Comparison of ENCODE assay signal across 7 mouse cellular contexts in genomic region chr5:4356555-4357273, GRCm38 (mm10).
DNase-seq lines count a peak whose midpoint lies in the region; ATAC-seq and TF ChIP-seq lines count a peak whose summit lies in the region.
"Not testable (repeated sequence)": the region's sequence is repeated elsewhere in the genome, so short reads cannot be mapped to it uniquely, and the experiment has no call there.

No protein-coding gene starts in this region.

- not testable (repeated sequence) for TF ChIP-seq POLR2A in embryonic fibroblast, embryonic 13.5 days (IDR thresholded peaks at IDR 0.05; ENCODE audit: low read depth, low read length)

- not testable (repeated sequence) for TF ChIP-seq CTCF in embryonic fibroblast, embryonic 13.5 days (IDR thresholded peaks at IDR 0.05; ENCODE audit: borderline replicate concordance, insufficient read depth, low read length); lung, embryonic 14.5 days (IDR thresholded peaks at IDR 0.05; ENCODE audit: low read depth)

- not testable (repeated sequence) for H3K9me3 ChIP-seq in kidney, embryonic 16.5 days (ENCODE audit: low read length); lung, embryonic 14.5 days (ENCODE audit: low read depth, low read length); lung, embryonic 16.5 days (ENCODE audit: control insufficient read depth, low read length); stomach, embryonic 16.5 days (replicated peaks; ENCODE audit: control insufficient read depth, low read length)

- not testable (repeated sequence) for H3K27me3 ChIP-seq in kidney, embryonic 16.5 days (ENCODE audit: insufficient read depth, low read length); lung, embryonic 14.5 days (ENCODE audit: insufficient read depth, low read length); lung, embryonic 16.5 days (ENCODE audit: control insufficient read depth, insufficient read depth, low read depth, low read length); stomach, embryonic 16.5 days (ENCODE audit: control insufficient read depth, insufficient read depth, low read length)

- H3K4me3 ChIP-seq in embryonic fibroblast, embryonic 13.5 days (ENCODE audit: insufficient read depth, low read length); kidney, embryonic 16.5 days (ENCODE audit: low read length); lung, embryonic 14.5 days (ENCODE audit: low read depth, low read length); lung, embryonic 16.5 days (ENCODE audit: low read length); stomach, embryonic 16.5 days (replicated peaks; ENCODE audit: low read length): not testable (repeated sequence)

- DNase-seq in heart, adult 11 months = peak; percentile 51
- peak; percentile 39 for DNase-seq in lung, embryonic 14.5 days

- not testable (repeated sequence) for H3K4me2 ChIP-seq in kidney, embryonic 16.5 days (replicated peaks; ENCODE audit: low read depth, low read length); lung, embryonic 14.5 days; lung, embryonic 16.5 days (ENCODE audit: low read depth, low read length); stomach, embryonic 16.5 days (ENCODE audit: low read depth, low read length)

- 0 out of 2 replicates have a peak, but pooled peaks have one; percentile 35 for ATAC-seq in kidney, embryonic 16.5 days (ENCODE audit: low FRiP score, low TSS enrichment)
- ATAC-seq in lung, embryonic 14.5 days (ENCODE audit: insufficient read depth) = peak; percentile 41; the same call in 1 of the 2 replicates
- ATAC-seq in lung, embryonic 16.5 days (ENCODE audit: low read depth) = peak; percentile 90
- peak; percentile 79 for ATAC-seq in megakaryocyte, adult 5-6 weeks (ENCODE audit: poor library complexity, severe bottlenecking)
- peak; percentile 62; the same call in 1 of the 2 replicates for ATAC-seq in stomach, embryonic 16.5 days (ENCODE audit: insufficient read depth, low FRiP score)

- H3K4me1 ChIP-seq in embryonic fibroblast, embryonic 13.5 days (ENCODE audit: control insufficient read depth, insufficient read depth, low read length); kidney, embryonic 16.5 days (ENCODE audit: insufficient read depth, low read length); lung, embryonic 14.5 days (ENCODE audit: insufficient read depth); lung, embryonic 16.5 days (replicated peaks; ENCODE audit: control insufficient read depth, insufficient read depth, low read length); stomach, embryonic 16.5 days (ENCODE audit: control insufficient read depth, insufficient read depth, low read length): not testable (repeated sequence)

- not testable (repeated sequence) for H3K36me3 ChIP-seq in kidney, embryonic 16.5 days (ENCODE audit: insufficient read depth, low read length); lung, embryonic 14.5 days (ENCODE audit: insufficient read depth); lung, embryonic 16.5 days (ENCODE audit: control insufficient read depth, insufficient read depth, low read length); stomach, embryonic 16.5 days (ENCODE audit: control insufficient read depth, insufficient read depth, low read length)

- H3K9ac ChIP-seq in kidney, embryonic 16.5 days (replicated peaks; ENCODE audit: low read length); lung, embryonic 14.5 days; lung, embryonic 16.5 days (ENCODE audit: low read length); stomach, embryonic 16.5 days (ENCODE audit: low read length): not testable (repeated sequence)

- H3K27ac ChIP-seq in embryonic fibroblast, embryonic 13.5 days (ENCODE audit: insufficient read depth, low read length) = peak overlapping the region; percentile 85
- not testable (repeated sequence) for H3K27ac ChIP-seq in kidney, embryonic 16.5 days (ENCODE audit: low read length); lung, embryonic 14.5 days (ENCODE audit: low read depth); stomach, embryonic 16.5 days (ENCODE audit: low read length)
- H3K27ac ChIP-seq in lung, embryonic 16.5 days (ENCODE audit: low read length) = peak overlapping the region; percentile 27; the same call in 1 of the 2 replicates

Comparison
In these comparisons a context has a peak if more than half of its experiments do, and no peak if none do; other contexts are left out.
1. ATAC-seq: peak in every context shown above with its lines; median percentile 90 in lung, embryonic 16.5 days; 79 in megakaryocyte, adult 5-6 weeks; 62 in stomach, embryonic 16.5 days; 41 in lung, embryonic 14.5 days; 35 in kidney, embryonic 16.5 days.